Comparison of ENCODE assay signal across 8 mouse cellular contexts in genomic region chr10:62230708-62231394, GRCm38 (mm10). TPM values are rescaled to one million over a fixed set of nuclear protein-coding genes. Genes with fewer than 3 reads are reported as not detected.
DNase-seq lines count a peak whose midpoint lies in the region; ATAC-seq and TF ChIP-seq lines count a peak whose summit lies in the region.

TSS of gene Tspan15 (minus strand) at chr10:62231251.

- under 1% methylated on average over 59 of the region's 59 CpGs for WGBS in heart, embryonic 11.5 days (ENCODE audit: insufficient replicate concordance)
- WGBS in kidney, embryonic 16.5 days, result 0% methylated on average over 58 of the region's 59 CpGs

- H3K4me3 ChIP-seq in erythroblast, embryonic 14.5 days (replicated peaks), result peak within 1 kb of the TSS; percentile 74
- H3K4me3 ChIP-seq in heart, embryonic 11.5 days (ENCODE audit: low read depth, low read length), result peak within 1 kb of the TSS; percentile 54
- peak within 1 kb of the TSS; percentile 61 for H3K4me3 ChIP-seq in kidney, embryonic 16.5 days (ENCODE audit: low read length)
- H3K4me3 ChIP-seq in myocyte, result peak within 1 kb of the TSS; percentile 42

- ATAC-seq in heart, embryonic 11.5 days (replicated peaks; ENCODE audit: insufficient number of reproducible peaks, low FRiP score, low TSS enrichment), result peak; percentile 95
- ATAC-seq in kidney, embryonic 16.5 days (ENCODE audit: low FRiP score, low TSS enrichment), result peak; percentile 96

- H3K36me3 ChIP-seq in erythroblast, embryonic 14.5 days (ENCODE audit: control insufficient read depth), result no peaks in the 10 kb centered on the region
- H3K36me3 ChIP-seq in heart, embryonic 11.5 days (ENCODE audit: control insufficient read depth, insufficient read depth, low read length), result no peaks in the 10 kb centered on the region
- no peaks in the 10 kb centered on the region for H3K36me3 ChIP-seq in kidney, embryonic 16.5 days (ENCODE audit: insufficient read depth, low read length)
- H3K36me3 ChIP-seq in myocyte (ENCODE audit: control insufficient read depth, insufficient read depth), result no peaks in the 10 kb centered on the region

- H3K79me2 ChIP-seq in myocyte (ENCODE audit: control insufficient read depth, insufficient read depth), result peaks cover 3% of the 10 kb centered on the region

- H3K4me1 ChIP-seq in erythroblast, embryonic 14.5 days (ENCODE audit: control insufficient read depth), result peaks cover 83% of the 10 kb centered on the region
- no peaks in the 10 kb centered on the region for H3K4me1 ChIP-seq in heart, embryonic 11.5 days (ENCODE audit: control insufficient read depth, insufficient read depth, low read length)
- peaks cover 28% of the 10 kb centered on the region for H3K4me1 ChIP-seq in kidney, embryonic 16.5 days (ENCODE audit: insufficient read depth, low read length)

- TF ChIP-seq POLR2A in myocyte (IDR thresholded peaks at IDR 0.05; ENCODE audit: insufficient read length, low read depth), result peak; percentile 91

- H3K4me2 ChIP-seq in heart, embryonic 11.5 days, result peak within 1 kb of the TSS; percentile 91
- peak within 1 kb of the TSS; percentile 65 for H3K4me2 ChIP-seq in kidney, embryonic 16.5 days (replicated peaks; ENCODE audit: low read depth, low read length)
- peak within 1 kb of the TSS; percentile 92 for H3K4me2 ChIP-seq in myocyte (ENCODE audit: low read depth)

- no peaks in the 10 kb centered on the region for H3K9me3 ChIP-seq in erythroblast, embryonic 14.5 days (ENCODE audit: control insufficient read depth, low read length)
- no peaks in the 10 kb centered on the region for H3K9me3 ChIP-seq in heart, embryonic 11.5 days (replicated peaks; ENCODE audit: control insufficient read depth, low read length)
- no peaks in the 10 kb centered on the region for H3K9me3 ChIP-seq in kidney, embryonic 16.5 days (ENCODE audit: low read length)

- DNase-seq in A20 (ENCODE audit: low read depth, low spot score) (peak; percentile 87), liver (peak; percentile 95)
- DNase-seq in brain, embryonic 18.5 days (ENCODE audit: low read depth, low spot score), result peak; percentile 63
- DNase-seq in spleen, postnatal 4 days (ENCODE audit: low spot score in 2 of 2), result peak; percentile 88 to 91

- peaks cover 4% of the 10 kb centered on the region for H3K27me3 ChIP-seq in erythroblast, embryonic 14.5 days (ENCODE audit: control insufficient read depth)
- H3K27me3 ChIP-seq in heart, embryonic 11.5 days (ENCODE audit: control insufficient read depth, insufficient read depth, low read length), result peaks cover 11% of the 10 kb centered on the region
- no peaks in the 10 kb centered on the region for H3K27me3 ChIP-seq in kidney, embryonic 16.5 days (ENCODE audit: insufficient read depth, low read length)
- H3K27me3 ChIP-seq in myocyte (ENCODE audit: control insufficient read depth, insufficient read depth, insufficient read length), result no peaks in the 10 kb centered on the region

- no peak within 1 kb of the TSS for H3K27ac ChIP-seq in heart, embryonic 11.5 days (ENCODE audit: low read depth, low read length)
- peak within 1 kb of the TSS; percentile 71 for H3K27ac ChIP-seq in kidney, embryonic 16.5 days (ENCODE audit: low read length)

- no peak within 1 kb of the TSS for H3ac ChIP-seq in myocyte (ENCODE audit: control insufficient read depth, insufficient read length)

- peak within 1 kb of the TSS; percentile 66 for H3K9ac ChIP-seq in heart, embryonic 11.5 days (ENCODE audit: low read depth, low read length)
- H3K9ac ChIP-seq in kidney, embryonic 16.5 days (replicated peaks; ENCODE audit: low read length), result peak within 1 kb of the TSS; percentile 76

TF ChIP-seq in myocyte, 11 proteins besides CTCF, POLR2A, EP300 and RAD21:
- TF ChIP-seq REST (IDR thresholded peaks at IDR 0.05; ENCODE audit: insufficient read depth, insufficient read length) (no peak), POLR2AphosphoS2 (IDR thresholded peaks at IDR 0.05; ENCODE audit: insufficient read length, low read depth) (peak; percentile 81), MAX (IDR thresholded peaks at IDR 0.05; ENCODE audit: low read depth) (no peak), MYOD1 (IDR thresholded peaks at IDR 0.05; ENCODE audit: control insufficient read depth in 1 of 3, insufficient read length in 2 of 3, low read depth in 2 of 3) (peak in 1 of 3 experiments; percentile 3), MYOG (IDR thresholded peaks at IDR 0.05; ENCODE audit: control insufficient read depth in 1 of 3, insufficient read depth in 1 of 3, insufficient read length in 2 of 3, low read depth in 2 of 3) (peak in 1 of 3 experiments; percentile 63)

RNA-seq across cellular contexts. Expression of gene Tspan15, which starts in this region (rescaled TPM):
- 0.29 and 0.30 TPM in 2 replicates for polyA plus RNA-seq in erythroblast, embryonic 14.5 days (2012)
- 2.8 and 5.0 TPM in 2 replicates for polyA plus RNA-seq in heart, embryonic 11.5 days (2014; fragmentation: Nextera tagmentation; extraction: Ambion mirVana)
- polyA plus RNA-seq in kidney, embryonic 16.5 days (2015; fragmentation: Nextera tagmentation; extraction: Ambion mirVana), result 69.5 and 78.7 TPM in 2 replicates
- polyA plus RNA-seq in myocyte (2012; fragmentation: generic; extraction: Trizol), result 18.7 TPM
